Mouse (Mus musculus): ENCODE measurements around the gene Pgm2.

Pgm2 gene

GRCm38 (mm10) chr5:64144315-64144714 lies 51.6 kb downstream of the Pgm2 start:
- WGBS: 92% methylated on average over 5 of the region's 5 CpGs

DNA sequence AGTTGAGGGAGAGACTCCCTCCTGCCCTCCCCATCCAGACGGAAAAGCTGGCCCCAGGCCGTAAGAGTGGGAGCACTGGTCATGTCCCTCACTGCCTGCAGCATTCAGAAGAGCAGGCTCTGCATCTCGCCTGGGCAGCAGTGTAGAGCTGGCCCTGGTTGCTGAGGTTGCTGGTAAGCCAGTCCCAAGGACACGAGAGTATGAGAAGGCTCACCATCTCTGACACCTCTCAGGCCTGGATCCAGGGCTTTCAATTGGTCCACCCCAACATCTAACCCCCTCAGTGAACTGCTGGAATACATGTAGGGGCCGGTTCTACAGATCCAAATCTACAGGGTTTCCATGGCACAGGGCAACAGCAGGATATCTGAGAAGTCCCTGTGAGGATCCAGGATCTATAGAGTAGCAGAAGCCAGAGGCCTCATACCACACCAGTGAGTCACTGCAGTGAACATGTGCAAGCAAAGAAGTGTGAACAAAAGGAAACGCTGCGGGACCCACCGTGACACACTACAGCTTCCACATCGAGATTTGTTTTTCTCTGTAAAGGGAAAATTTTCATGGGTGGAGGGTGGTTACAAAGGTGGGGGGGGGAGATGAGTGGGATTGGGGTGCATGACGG lies 53.7 kb downstream of the Pgm2 start:
- WGBS: 77% methylated on average over 10 of the region's 10 CpGs

DNA sequence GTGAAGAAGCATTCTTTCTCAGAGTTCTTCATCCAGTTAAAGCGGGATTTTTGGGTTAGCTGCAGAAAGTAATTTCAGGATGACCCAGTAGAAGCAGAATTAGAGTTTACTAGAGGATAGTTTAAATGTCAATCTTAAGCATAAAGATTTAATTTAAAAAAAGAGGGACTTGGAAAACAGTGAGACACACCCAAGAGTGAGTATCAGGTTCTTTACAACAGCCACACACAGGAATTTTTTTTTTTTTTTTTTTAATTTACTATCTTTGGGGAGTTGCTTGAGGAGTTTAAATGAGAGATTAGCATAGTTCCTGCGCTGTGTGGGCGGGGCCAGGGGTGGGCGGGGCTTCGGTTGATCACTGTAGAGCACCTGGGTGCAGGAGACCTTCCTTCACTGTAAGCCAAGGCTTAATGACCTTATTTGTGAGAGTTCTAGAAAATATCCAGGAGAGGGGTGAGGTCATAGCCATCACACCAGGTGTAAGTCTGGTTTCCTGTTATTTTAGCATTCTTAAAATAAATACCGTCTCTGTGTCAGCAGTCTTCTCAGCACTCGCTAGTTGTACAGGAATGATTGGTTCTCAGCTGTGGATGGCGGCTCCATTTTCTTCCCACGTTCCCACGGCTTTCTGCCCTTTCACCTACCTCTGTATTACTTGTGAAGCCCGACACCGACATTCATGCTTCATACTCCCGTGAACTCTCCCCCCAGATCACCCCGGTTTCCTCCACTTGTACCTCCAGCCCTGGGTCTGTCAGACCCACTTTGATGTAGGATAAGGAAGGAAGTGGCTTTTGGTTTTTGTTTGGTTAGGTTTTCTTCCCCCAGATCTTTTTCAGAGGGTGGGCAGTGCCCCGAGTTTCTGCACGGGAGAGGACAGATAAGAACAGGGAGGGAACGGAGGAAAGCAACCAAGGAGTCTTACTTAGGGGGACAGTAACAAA lies 56.7 kb downstream of the Pgm2 start:
- 43% methylated on average over 17 of the region's 17 CpGs for WGBS

- 63% methylated on average over 1 of the region's 1 CpGs for WGBS
These were observed 60.6 kb downstream of the Pgm2 start for GRCm38 (mm10) chr5:64153319-64153718.

GRCm38 (mm10) chr5:64155861-64156550 lies 63.3 kb downstream of the Pgm2 start, which contains the start of gene Tbc1d1:
TSS of gene Tbc1d1 (plus strand) at chr5:64156305.
- WGBS: 55% methylated on average over 11 of the region's 11 CpGs

DNA sequence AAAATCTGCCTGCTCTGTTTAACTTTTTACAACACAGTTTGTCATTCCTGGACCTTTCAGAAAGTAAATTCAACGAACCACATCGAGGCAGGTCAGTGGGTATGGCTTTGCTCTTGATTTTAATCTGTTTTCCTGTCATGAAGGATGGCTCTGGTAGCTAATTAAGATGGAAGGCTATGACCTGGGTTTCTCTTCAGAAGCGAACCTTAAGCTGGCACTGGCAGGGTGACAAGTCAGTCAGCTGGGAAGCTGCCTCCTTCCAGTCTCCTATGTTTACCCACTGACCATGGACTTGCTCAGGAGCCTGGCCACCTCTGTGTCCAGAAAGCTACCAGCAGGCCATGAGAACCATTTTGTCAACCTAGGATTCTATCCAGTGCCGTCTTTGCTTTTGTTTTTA lies 63.8 kb downstream of the Pgm2 start:
- WGBS: 58% methylated on average over 4 of the region's 4 CpGs

DNA sequence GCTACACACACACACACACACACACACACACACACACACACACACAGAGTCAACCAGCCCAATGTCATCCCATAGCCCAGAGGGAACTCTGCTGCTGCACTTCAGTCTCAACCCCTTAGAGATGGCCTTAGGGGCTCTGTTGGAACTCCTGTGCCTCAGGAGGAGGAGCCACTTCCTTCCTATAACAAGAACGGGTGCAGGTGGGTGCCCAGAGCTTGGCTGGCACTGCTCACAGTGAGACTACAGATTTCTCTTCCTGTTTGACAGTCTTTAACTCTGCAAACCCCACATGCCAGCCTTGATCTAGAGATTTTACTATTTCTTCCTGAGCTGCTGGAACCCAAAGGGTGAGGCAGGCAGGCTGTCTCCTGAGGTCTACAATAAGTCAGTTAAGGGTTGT lies 65.2 kb downstream of the Pgm2 start:
- WGBS: 67% methylated on average over 1 of the region's 1 CpGs

GRCm38 (mm10) chr5:64158501-64158900 lies 65.8 kb downstream of the Pgm2 start:
- 64% methylated on average over 4 of the region's 4 CpGs for WGBS

DNA sequence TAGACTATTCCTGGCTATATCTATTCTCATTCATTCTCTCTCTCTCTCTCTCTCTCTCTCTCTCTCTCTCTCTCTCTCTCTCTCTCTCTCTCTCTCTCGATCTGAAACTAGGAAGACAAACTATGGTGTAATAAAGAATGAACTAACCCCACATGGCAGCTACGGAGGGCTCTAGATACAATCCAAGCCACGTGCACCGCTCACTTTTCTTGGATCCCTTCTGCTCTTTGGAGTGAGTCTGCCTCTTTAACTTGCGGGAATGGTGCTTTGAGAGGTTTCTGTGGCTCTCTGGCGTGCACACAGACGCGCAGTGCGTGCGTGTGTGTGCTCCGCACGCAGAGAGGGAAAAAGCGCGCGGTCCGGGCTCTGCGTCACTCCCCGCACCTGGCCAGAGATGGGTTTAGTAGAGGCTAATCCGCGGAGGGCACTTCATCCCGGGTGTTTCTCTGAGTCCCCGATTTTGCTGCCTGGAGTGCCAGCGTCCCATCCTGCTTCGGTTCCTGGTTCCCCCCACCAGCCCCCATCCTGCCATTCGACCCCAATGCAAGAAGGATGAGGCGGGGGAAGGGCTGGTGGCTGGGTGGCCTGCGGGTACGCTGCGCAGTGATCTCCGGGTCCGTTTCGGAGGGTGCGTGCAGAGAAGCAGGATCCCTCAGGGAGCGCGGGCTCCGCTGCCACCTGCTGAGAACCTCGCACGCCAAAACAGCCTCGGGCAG lies 66.5 kb downstream of the Pgm2 start:
- 1% methylated on average over 39 of the region's 39 CpGs for WGBS

- 1% methylated on average over 62 of the region's 63 CpGs for WGBS
These were observed 67.3 kb downstream of the Pgm2 start for GRCm38 (mm10) chr5:64159781-64160704.

DNA sequence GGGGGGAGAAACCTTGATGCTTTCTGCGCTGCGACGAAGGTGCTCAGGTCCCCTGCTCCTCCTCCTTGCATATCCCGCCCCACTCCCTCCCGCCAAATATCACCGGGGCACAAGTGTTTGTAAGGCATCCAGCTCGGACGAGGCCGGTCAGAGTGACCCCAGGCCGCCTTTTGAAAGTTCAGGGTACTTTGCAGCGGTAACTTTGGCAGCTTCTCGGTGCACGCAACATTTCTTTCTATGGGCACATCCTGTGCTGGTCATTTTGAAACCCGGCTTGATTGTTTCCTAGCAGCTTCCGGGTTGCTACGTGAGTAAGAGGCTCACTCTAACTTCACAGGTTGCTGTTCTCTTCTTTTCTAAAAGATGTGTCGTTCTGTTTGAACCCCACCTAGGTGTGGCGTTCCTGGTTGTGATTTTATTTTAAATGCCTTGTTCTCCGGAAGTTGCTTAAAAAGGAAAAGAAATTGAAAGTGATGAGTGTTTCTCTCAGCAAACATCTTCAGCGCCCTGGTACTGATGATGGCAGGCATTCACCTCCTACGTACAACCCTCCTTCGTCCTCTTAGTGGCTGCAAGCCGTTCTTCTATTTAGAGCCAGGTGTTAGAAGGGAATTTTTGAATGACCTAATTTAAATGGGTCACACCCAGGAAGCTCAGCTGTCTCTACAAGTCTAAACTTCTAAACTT lies 68.1 kb downstream of the Pgm2 start:
- 2% methylated on average over 23 of the region's 23 CpGs for whole genome bisulfite sequencing

- WGBS: 92% methylated on average over 3 of the region's 3 CpGs
These were observed 69.2 kb downstream of the Pgm2 start for GRCm38 (mm10) chr5:64161917-64162316.

GRCm38 (mm10) chr5:64162582-64162981 lies 69.8 kb downstream of the Pgm2 start:
- 98% methylated on average over 5 of the region's 5 CpGs for WGBS

- 95% methylated on average over 3 of the region's 3 CpGs for WGBS
These were observed 71.7 kb downstream of the Pgm2 start for GRCm38 (mm10) chr5:64164414-64164813.

DNA sequence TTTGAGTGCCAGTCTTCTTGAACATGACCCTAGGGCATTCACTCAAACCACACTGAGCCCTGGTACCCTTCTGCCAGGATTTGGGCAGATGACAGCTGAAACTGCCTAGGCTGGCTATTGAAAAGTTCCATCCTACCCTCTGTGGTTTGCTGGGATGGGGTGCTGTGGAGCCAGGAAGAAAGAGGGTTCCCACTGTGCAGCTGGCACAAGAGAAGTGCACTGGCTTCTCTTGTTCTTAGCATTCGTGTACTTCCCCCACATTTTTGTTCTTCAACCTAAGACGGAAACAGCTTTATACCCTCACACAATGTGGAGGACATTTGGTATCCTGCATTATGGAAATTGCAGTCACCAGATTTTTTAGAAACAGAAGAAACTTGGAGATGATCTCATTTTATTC lies 73.1 kb downstream of the Pgm2 start:
- WGBS: 26% methylated on average over 2 of the region's 2 CpGs

- WGBS: 93% methylated on average over 10 of the region's 10 CpGs
These were observed 76.3 kb downstream of the Pgm2 start for GRCm38 (mm10) chr5:64168990-64169540.

- 75% methylated on average over 3 of the region's 3 CpGs for WGBS
These were observed 80.1 kb downstream of the Pgm2 start for GRCm38 (mm10) chr5:64172884-64173283.

- 84% methylated on average over 16 of the region's 16 CpGs for WGBS
These were observed 80.6 kb downstream of the Pgm2 start for GRCm38 (mm10) chr5:64173302-64173701.

GRCm38 (mm10) chr5:64174429-64174935 lies 81.7 kb downstream of the Pgm2 start:
- WGBS: 76% methylated on average over 5 of the region's 5 CpGs

All from cerebral cortex, adult 2 months (tissue).